Mouse (Mus musculus) heart, postnatal 0 days (tissue): ENCODE results near the gene Nlgn1. TPM values are rescaled to one million over a fixed set of nuclear protein-coding genes. Genes with fewer than 3 reads are reported as not detected.

ENCODE experiments used
- ATAC-seq: fragments of 200-750 bp; cut with Nextera tagmentation; 2 replicates; pipeline ENCODE4 v1.8.0; 2017; ENCODE audit warnings: low read depth, moderate number of reproducible peaks, moderate library complexity; ENCODE audit not compliant: insufficient read depth
- DNase-seq: peaks from one replicate; pipeline ENCODE4 v3.0.0-alpha.2; 2016; ENCODE audit warnings: low spot score
- H3K27ac ChIP-seq: fragments of 300-500 bp; sonication (generic); 2 replicates; pipeline ENCODE4 v1.5.1; 2014; ENCODE audit warnings: low read depth, mild to moderate bottlenecking
- H3K27me3 ChIP-seq: fragments of 300-500 bp; sonication (generic); 2 replicates; pipeline ENCODE4 v1.6.1; 2014; ENCODE audit warnings: low read length, mixed read lengths; ENCODE audit not compliant: control insufficient read depth, insufficient read depth
- H3K36me3 ChIP-seq: fragments of 300-500 bp; sonication (generic); replicated peaks from 2 replicates; pipeline ENCODE4 v1.6.1; 2014; ENCODE audit warnings: low read length, mixed read lengths; ENCODE audit not compliant: control insufficient read depth, insufficient read depth
- H3K4me1 ChIP-seq: fragments of 300-500 bp; sonication (generic); 2 replicates; pipeline ENCODE4 v1.6.1; 2014; ENCODE audit warnings: antibody characterized with exemption; ENCODE audit not compliant: control insufficient read depth, insufficient read depth
- H3K4me2 ChIP-seq: fragments of 300-500 bp; sonication (generic); 2 replicates; pipeline ENCODE4 v1.6.1; 2014; ENCODE audit warnings: low read depth, mild to moderate bottlenecking, low read length, moderate library complexity
- H3K4me3 ChIP-seq: fragments of 300-500 bp; sonication (generic); 2 replicates; pipeline ENCODE4 v1.5.1; 2014; ENCODE audit warnings: low read depth, low read length
- H3K9ac ChIP-seq: fragments of 300-500 bp; sonication (generic); replicated peaks from 2 replicates; pipeline ENCODE4 v1.6.1; 2014; ENCODE audit warnings: low read depth, low read length, mixed read lengths
- H3K9me3 ChIP-seq: fragments of 300-500 bp; sonication (generic); replicated peaks from 2 replicates; pipeline ENCODE4 v1.6.1; 2016; ENCODE audit warnings: low read length; ENCODE audit not compliant: control insufficient read depth
- CTCF ChIP-seq: IDR thresholded peaks from 2 replicates; pipeline ENCODE4 v1.5.1; 2016; ENCODE audit warnings: antibody characterized with exemption, control low read depth, low read depth
- EP300 ChIP-seq: IDR thresholded peaks from 2 replicates; pipeline ENCODE4 v1.6.1; 2016; ENCODE audit warnings: antibody characterized with exemption, low read depth
- WGBS: fragments of 180-500 bp; shearing (Covaris S2); extraction: QIAGEN DNeasy Blood & Tissue Kit; methylation state at CpG from one replicate; pipeline ENCODE4 v1.1.7; 2014; 5-methylcytosine and 5-hydroxymethylcytosine counted together
- polyA plus RNA-seq: library from polyadenylated mRNA; unstranded; fragments of >200 nt; fragmentation: Nextera tagmentation; extraction: Ambion mirVana; gene quantifications from 2 replicates; pipeline ENCODE4 v1.2.1, GENCODE M21; 2015
- total RNA-seq: library from RNA; depleted of rRNA; stranded (reverse); fragments of >200 nt; gene quantifications from 2 replicates; pipeline ENCODE4 v1.2.3, GENCODE M21; 2014; ENCODE audit warnings: low replicate concordance

The Nlgn1 gene
- total and polyA plus RNA-seq, 2 experiments from 2014 or later: 0.08 TPM

DNA sequence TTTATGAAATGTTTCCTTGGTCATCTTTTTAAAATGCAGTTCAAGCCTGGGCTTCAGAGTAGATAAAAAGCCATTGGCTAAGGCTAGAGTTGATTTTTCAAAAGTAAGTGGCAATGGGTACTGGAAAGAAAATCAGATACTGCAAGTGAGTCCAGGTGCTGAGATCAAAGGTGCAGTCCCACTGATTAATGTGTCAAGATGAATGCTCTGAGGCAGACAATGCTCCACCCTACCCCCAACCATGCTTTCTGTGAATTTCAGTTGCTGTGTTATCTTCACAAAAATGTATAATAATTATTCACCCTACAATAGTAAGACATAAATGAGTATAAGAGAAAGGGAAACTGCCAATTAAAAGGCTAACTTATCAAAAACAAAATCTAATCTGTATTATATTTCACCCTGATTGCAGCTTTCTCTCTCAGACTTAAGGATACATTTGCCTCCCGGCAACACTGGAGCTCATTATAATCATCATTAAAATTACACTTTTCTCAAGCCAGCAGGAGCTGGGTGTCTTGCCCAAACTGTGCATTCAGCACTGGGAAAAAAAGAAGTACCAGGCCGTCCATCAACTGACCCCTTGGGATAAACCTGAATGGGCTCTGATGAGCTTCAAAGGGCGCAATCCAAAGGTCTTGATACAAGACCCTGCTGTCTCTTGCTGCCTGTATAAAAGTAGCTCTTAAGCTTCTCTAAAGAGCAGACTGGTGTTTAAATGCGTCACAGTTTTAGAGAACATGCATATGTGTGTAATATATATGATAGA is 320.8 kb downstream of the Nlgn1 start:
- DNase-seq (no peak), ATAC-seq (no peak)
- Histone ChIP-seq H3K4me3 (no peak overlapping the region), H3K36me3 (no peaks in the 10 kb centered on the region), H3K4me1 (no peaks in the 10 kb centered on the region), H3K9me3 (no peaks in the 10 kb centered on the region), H3K4me2 (no peak overlapping the region), H3K27me3 (no peaks in the 10 kb centered on the region), H3K9ac (no peak overlapping the region), H3K27ac (no peak overlapping the region)
- WGBS: 70% methylated on average over 4 of the region's 4 CpGs
- TF ChIP-seq EP300 (no peak), CTCF (no peak)

DNA sequence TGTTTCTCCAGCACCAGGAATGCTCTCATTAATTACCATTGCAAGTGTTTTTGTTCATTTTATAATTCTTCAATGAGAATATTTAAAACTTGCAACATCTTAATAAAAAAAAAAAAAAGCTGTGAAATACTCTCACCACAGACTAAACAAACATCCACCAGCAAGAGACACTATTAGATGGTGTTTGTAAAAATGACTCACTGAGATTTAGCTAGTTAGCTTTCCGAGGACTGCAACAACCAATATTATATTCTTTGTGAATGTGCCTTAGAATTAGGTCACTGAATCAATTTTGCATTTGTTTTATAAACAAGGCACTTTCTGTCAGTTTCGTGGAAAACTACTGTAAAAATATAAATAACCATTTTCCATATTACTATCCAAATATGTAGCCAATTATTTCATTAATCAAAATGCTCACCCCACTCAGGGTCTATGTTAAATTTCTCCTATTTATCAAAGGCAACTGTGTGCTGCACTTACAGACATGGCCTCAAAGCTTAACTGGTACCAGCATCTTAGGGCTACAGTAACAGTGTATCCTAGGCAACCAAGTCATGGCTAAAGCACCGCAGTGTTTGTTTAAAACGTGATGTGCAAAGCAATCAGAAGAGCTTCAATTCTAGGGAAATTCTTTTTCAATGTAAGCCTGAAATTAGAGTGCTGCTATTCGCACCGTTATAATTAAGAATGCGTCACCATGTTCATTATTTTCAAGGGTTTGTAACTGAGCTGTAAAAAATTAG is 329.2 kb downstream of the Nlgn1 start:
- Histone ChIP-seq H3K4me3 (no peak overlapping the region), H3K27me3 (no peaks in the 10 kb centered on the region), H3K4me2 (no peak overlapping the region), H3K27ac (no peak overlapping the region), H3K36me3 (no peaks in the 10 kb centered on the region), H3K4me1 (no peaks in the 10 kb centered on the region), H3K9ac (no peak overlapping the region), H3K9me3 (no peaks in the 10 kb centered on the region)
- ATAC-seq (no peak), DNase-seq (no peak)
- 71% methylated on average over 7 of the region's 7 CpGs for WGBS
- TF ChIP-seq CTCF (no peak), EP300 (no peak)

DNA sequence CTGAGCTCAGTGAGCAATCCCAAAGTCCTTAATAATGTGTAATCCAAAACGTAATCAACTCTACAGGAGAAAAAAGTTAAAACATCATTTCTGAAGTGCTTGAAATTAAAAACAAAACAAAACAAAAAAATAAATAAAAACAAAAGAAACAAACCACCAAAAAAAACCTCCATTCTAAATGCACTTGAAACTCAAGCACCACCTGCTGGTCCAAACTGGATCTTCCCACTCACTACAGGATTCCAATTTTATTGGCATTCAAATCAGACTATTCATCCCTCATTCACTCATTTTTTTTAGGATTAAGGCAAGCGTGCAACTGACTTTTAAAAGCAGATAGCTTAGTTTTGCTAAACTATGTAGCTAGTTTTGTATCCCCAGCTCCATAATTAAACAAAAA is 329.9 kb downstream of the Nlgn1 start:
- ATAC-seq: no peak
- WGBS: 15% methylated on average over 2 of the region's 2 CpGs
- Histone ChIP-seq H3K27me3 (no peaks in the 10 kb centered on the region), H3K4me3 (no peak overlapping the region), H3K27ac (no peak overlapping the region), H3K4me1 (no peaks in the 10 kb centered on the region), H3K36me3 (no peaks in the 10 kb centered on the region), H3K4me2 (no peak overlapping the region), H3K9me3 (no peaks in the 10 kb centered on the region), H3K9ac (no peak overlapping the region)
- DNase-seq: no peak
- TF ChIP-seq CTCF (peak; percentile 26), EP300 (no peak)

DNA sequence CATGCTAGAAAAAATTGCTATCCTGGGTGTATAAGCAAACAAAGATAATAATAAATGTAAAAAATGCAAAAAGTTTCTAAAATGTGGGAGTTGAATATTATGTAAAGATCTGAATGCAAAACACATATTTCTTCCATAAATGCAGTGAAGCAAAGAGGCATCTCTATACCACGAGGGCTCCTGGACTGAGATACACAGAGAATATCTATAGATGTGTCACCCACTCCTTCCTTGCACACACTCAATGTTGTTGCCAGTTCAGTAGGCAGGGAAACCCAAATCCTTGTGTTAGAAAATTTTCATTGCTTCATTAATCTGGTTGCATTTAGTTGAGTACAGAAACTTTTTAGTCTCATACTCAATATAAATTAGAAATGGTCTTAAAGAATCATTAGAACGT is 364.7 kb downstream of the Nlgn1 start:
- TF ChIP-seq CTCF: no peak
- no peak for TF ChIP-seq EP300
- no peak for ATAC-seq
- Histone ChIP-seq H3K27me3 (no peaks in the 10 kb centered on the region), H3K36me3 (no peaks in the 10 kb centered on the region), H3K9ac (no peak overlapping the region), H3K9me3 (no peaks in the 10 kb centered on the region), H3K4me2 (no peak overlapping the region), H3K4me3 (no peak overlapping the region), H3K4me1 (no peaks in the 10 kb centered on the region), H3K27ac (no peak overlapping the region)
- no peak for DNase-seq
- WGBS: 65% methylated on average over 2 of the region's 2 CpGs

DNA sequence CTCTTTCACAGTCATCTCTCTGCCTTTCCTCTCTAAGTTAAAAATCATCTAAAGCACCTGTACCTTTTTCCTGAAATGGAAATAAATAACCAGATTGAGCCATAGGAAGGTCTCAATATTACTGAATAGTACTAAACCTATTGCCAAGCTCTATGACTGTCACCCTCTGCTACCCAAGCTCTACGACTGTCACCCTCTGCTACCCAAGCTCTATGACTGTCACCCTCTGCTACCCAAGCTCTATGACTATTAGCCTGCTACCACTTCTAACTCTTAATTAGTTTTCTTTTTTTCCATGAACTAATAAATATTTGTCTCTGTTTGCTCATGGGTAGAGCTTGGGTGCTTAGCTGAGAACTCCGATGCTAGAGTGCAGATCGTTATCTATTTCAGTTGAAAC is 368.0 kb downstream of the Nlgn1 start:
- WGBS: 80% methylated on average over 3 of the region's 3 CpGs
- no peak overlapping the region for H3K4me2 ChIP-seq
- DNase-seq: no peak
- no peaks in the 10 kb centered on the region for H3K36me3 ChIP-seq
- no peak overlapping the region for H3K27ac ChIP-seq
- no peaks in the 10 kb centered on the region for H3K27me3 ChIP-seq
- H3K9me3 ChIP-seq: no peaks in the 10 kb centered on the region
- no peaks in the 10 kb centered on the region for H3K4me1 ChIP-seq
- no peak for ATAC-seq
- no peak for TF ChIP-seq EP300
- TF ChIP-seq CTCF: no peak
- no peak overlapping the region for H3K4me3 ChIP-seq
- H3K9ac ChIP-seq: no peak overlapping the region
